Mouse (Mus musculus) spleen, embryonic (tissue): ENCODE measurements around the gene Metrnl.

Experiments
- CTCF ChIA-PET: fragments of 350-600 bp; sonication (Branson Sonifier 250); formaldehyde crosslinking; loops from one replicate; lab custom pipeline; 2022; lab: Charles Lee

Gene Metrnl

GRCm38 (mm10) chr11:121734184-121734583, 32.8 kb downstream of the Metrnl start:
- CTCF ChIA-PET: no interaction called here

DNA sequence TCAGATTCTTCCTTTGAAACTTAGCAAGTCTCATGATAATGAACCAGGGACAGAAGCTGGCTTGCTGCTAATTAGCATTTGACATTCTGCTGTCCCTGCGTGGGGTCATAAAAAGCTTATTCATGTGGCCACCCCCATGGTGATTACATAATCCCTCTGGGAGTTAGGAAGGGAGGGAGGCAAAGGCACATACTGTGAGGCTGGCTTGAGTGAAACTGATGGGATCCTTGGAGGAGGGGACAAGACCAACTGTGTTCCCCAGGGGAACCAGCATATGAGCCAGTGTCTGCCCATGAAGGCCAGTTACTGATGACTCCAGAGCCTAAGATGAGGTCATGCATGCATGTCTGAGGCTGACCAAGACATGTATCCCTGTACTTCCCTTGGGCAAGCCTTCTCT, 33.5 kb downstream of the Metrnl start:
- CTCF ChIA-PET: no interaction called here

- CTCF ChIA-PET: no interaction called here
Measured at GRCm38 (mm10) chr11:121738616-121739015, 37.3 kb downstream of the Metrnl start.

GRCm38 (mm10) chr11:121740906-121741305, 39.6 kb downstream of the Metrnl start:
- CTCF ChIA-PET: no interaction called here

DNA sequence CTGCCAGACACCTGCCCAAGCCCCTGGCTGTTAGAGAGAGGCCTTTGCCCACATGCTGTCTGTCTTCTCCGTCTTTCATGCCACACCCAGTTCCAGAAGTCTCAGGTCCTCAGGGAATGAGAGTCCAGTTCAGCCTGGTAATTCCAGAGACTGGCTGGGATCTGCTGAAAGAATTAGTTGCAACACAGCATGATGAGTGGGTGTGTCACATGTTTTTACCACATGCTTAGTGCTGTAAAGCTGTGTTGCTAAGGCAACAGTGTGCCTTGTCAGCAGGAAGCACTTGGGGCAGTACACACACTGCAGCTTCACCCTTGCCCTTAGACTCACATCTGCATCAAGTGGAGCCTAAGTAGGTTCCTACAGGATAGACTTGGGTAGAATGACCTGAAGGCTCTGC, 40.1 kb downstream of the Metrnl start:
- CTCF ChIA-PET: no interaction called here

DNA sequence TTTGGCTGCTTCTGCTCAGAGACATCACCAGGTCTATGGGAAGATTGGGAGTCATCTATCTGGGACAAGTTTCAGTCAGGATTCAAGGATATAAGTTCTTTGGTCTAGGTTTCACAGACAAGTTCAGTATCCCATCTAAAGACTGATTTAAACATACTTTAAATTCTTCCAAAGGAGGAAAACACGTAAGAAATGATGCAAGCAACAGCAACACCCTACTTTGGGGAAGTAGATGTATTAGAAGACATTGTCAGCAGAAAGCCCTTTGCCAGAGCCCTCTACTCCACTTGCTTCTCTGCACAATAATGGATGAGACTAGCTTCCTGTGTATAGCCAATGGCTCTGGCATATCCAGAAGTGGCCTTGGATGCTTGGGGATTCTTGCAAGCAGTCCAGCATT, 41.8 kb downstream of the Metrnl start:
- CTCF ChIA-PET: no interaction called here

GRCm38 (mm10) chr11:121743915-121744628, 42.7 kb downstream of the Metrnl start:
- CTCF ChIA-PET: interaction anchor here (0.7 kb wide), 1 partner anchor 171 kb away, joined by 4 read pairs; no protein-coding TSS in a partner anchor

DNA sequence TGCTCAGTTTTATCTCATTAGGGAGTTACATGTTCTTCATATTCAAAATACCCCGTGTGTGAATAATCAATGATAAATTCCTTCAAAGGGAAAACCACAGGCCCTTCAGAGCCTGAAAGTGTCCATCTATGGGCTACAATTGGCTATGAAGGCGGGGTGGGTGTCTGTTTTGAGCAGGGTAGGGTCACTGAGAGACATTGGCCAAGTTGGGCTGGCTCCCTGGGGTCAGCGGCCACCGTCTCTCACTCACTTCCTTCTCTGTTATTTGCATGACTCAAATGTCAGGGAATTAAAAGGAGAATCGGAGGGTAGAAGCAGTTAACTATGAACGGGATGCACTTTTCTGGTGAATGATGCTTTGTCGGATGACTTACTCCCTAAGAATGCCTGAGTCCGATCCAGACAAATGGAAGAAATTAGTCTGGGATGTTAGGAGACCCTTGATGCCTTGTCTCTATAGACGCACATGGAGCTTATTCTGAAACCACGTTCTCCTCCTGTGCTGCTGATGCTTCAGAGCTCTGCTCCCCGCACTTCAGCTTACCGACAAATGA, 45.7 kb downstream of the Metrnl start:
- CTCF ChIA-PET: no interaction called here

DNA sequence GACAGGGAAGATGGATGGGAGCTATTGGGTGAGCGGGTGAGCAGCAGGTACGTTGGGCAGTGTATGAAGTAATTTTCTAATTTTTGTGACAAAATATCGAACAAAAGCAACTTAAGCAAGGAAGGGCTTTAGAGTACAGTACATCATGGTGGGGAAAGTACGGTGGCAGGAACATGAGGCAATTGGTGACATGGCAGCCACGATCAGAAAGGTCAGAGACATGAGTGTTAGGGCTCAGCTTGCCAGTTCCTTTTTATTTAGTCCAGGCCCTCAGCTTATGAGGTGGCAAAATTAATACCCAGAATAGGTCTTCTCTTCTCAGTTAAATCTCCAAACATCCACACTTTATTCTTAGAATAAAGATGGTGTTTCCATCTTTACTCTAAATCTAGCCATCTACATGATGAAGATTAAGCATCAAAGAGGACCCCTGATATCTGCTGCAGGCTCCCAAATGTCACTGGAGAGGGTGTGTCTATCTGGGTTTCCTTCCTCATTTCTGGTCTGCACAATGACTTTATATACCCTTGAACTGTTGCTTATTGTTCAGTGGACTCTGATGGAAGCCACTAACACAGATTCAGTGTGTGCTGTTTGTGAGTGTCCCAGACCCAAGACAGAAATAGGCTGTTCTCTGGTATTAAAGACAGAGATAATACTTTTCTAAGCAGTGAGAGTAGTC, 46.8 kb downstream of the Metrnl start:
- CTCF ChIA-PET: no interaction called here
